Mouse (Mus musculus) intestine, postnatal 0 days (tissue): ENCODE results near the gene Ninj1. TPM values are rescaled to one million over a fixed set of nuclear protein-coding genes. Genes with fewer than 3 reads are reported as not detected.

Experiments used
- ATAC-seq: fragments of 200-750 bp; cut with Nextera tagmentation; 2 replicates; pipeline ENCODE4 v1.8.0; 2017; ENCODE audit warnings: mild to moderate bottlenecking, moderate TSS enrichment, moderate library complexity
- H3K27ac ChIP-seq: fragments of 300-500 bp; sonication (generic); 2 replicates; pipeline ENCODE4 v1.5.1; 2014; ENCODE audit warnings: mild to moderate bottlenecking, low read depth, low read length, moderate library complexity
- H3K27me3 ChIP-seq: fragments of 300-500 bp; sonication (generic); replicated peaks from 2 replicates; pipeline ENCODE4 v1.6.1; 2014; ENCODE audit warnings: low read length, mixed read lengths; ENCODE audit not compliant: control insufficient read depth, insufficient read depth
- H3K36me3 ChIP-seq: fragments of 300-500 bp; sonication (generic); 2 replicates; pipeline ENCODE4 v1.6.1; 2014; ENCODE audit warnings: mild to moderate bottlenecking, moderate library complexity; ENCODE audit not compliant: control insufficient read depth, insufficient read depth
- H3K4me1 ChIP-seq: fragments of 300-500 bp; sonication (generic); replicated peaks from 2 replicates; pipeline ENCODE4 v1.6.1; 2014; ENCODE audit warnings: antibody characterized with exemption, low read length, mixed read lengths; ENCODE audit not compliant: control insufficient read depth, insufficient read depth
- H3K4me2 ChIP-seq: fragments of 300-500 bp; sonication (generic); replicated peaks from 2 replicates; pipeline ENCODE4 v1.6.1; 2014; ENCODE audit warnings: low read depth, mild to moderate bottlenecking, moderate library complexity
- H3K4me3 ChIP-seq: fragments of 300-500 bp; sonication (generic); 2 replicates; pipeline ENCODE4 v1.5.1; 2014; ENCODE audit warnings: low read depth, low read length
- H3K9ac ChIP-seq: fragments of 300-500 bp; sonication (generic); 2 replicates; pipeline ENCODE4 v1.6.1; 2014; ENCODE audit warnings: mild to moderate bottlenecking, low read depth, low read length
- H3K9me3 ChIP-seq: fragments of 300-500 bp; sonication (generic); 2 replicates; pipeline ENCODE4 v1.6.1; 2016; ENCODE audit warnings: mixed run types; ENCODE audit not compliant: control insufficient read depth
- CTCF ChIP-seq: sonication (generic); IDR thresholded peaks from 2 replicates; pipeline ENCODE4 v1.5.1; 2016; ENCODE audit warnings: low read depth, mild to moderate bottlenecking, control low read depth, antibody characterized with exemption, moderate library complexity
- WGBS: fragments of 180-500 bp; shearing (Covaris S2); extraction: QIAGEN DNeasy Blood & Tissue Kit; methylation state at CpG from one replicate; pipeline ENCODE4 v1.1.7; 2014; 5-methylcytosine and 5-hydroxymethylcytosine counted together
- polyA plus RNA-seq: library from polyadenylated mRNA; unstranded; fragments of >200 nt; fragmentation: Nextera tagmentation; extraction: Ambion mirVana; gene quantifications from 2 replicates; pipeline ENCODE4 v1.2.1, GENCODE M21; 2015

The Ninj1 gene
- polyA plus RNA-seq, 1 experiment from 2014 or later: 108 TPM

GRCm38 (mm10) chr13:49146040-49146697 is 41.1 kb upstream of the Ninj1 start:
- Histone ChIP-seq H3K4me3 (peak overlapping the region; percentile 77), H3K4me2 (peak overlapping the region; percentile 100), H3K27me3 (no peaks in the 10 kb centered on the region), H3K9ac (peak overlapping the region; percentile 71; the same call in 1 of the 2 replicates), H3K36me3 (no peaks in the 10 kb centered on the region), H3K9me3 (no peaks in the 10 kb centered on the region), H3K27ac (no peak overlapping the region), H3K4me1 (peaks cover 8% of the 10 kb centered on the region; the same call in 1 of the 2 replicates)
- no peak for ATAC-seq
- no peak for TF ChIP-seq CTCF
- 23% methylated on average over 17 of the region's 17 CpGs for WGBS

- no peak overlapping the region for H3K27ac ChIP-seq
- ATAC-seq: peak; percentile 22; the same call in 1 of the 2 replicates
- peak overlapping the region; percentile 71 for H3K9ac ChIP-seq
- no peak for TF ChIP-seq CTCF
- peak overlapping the region; percentile 77 for H3K4me3 ChIP-seq
- no peaks in the 10 kb centered on the region for H3K36me3 ChIP-seq
- H3K4me1 ChIP-seq: peaks cover 8% of the 10 kb centered on the region; the same call in 1 of the 2 replicates
- H3K9me3 ChIP-seq: no peaks in the 10 kb centered on the region
- H3K4me2 ChIP-seq: peak overlapping the region; percentile 100
- H3K27me3 ChIP-seq: no peaks in the 10 kb centered on the region
- WGBS: 1% methylated on average over 32 of the region's 44 CpGs
Observed at GRCm38 (mm10) chr13:49146698-49147006, 40.6 kb upstream of the Ninj1 start.

GRCm38 (mm10) chr13:49147007-49147857 is 40.1 kb upstream of the Ninj1 start:
- Histone ChIP-seq H3K36me3 (no peaks in the 10 kb centered on the region), H3K27ac (no peak overlapping the region; the same call in 1 of the 2 replicates), H3K4me1 (peaks cover 8% of the 10 kb centered on the region; the same call in 1 of the 2 replicates), H3K9me3 (no peaks in the 10 kb centered on the region), H3K9ac (peak overlapping the region; percentile 71), H3K4me3 (peak overlapping the region; percentile 77), H3K27me3 (no peaks in the 10 kb centered on the region), H3K4me2 (peak overlapping the region; percentile 100)
- ATAC-seq: peak; percentile 72
- TF ChIP-seq CTCF: peak; percentile 44
- WGBS: under 1% methylated on average over 83 of the region's 98 CpGs

GRCm38 (mm10) chr13:49147858-49148226 is 39.4 kb upstream of the Ninj1 start, which contains the start of gene Wnk2:
Gene Wnk2 (minus strand): TSS chr13:49148014.
- TF ChIP-seq CTCF: peak; percentile 25; the same call in 1 of the 2 replicates
- Histone ChIP-seq H3K4me1 (peaks cover 8% of the 10 kb centered on the region; the same call in 1 of the 2 replicates), H3K9me3 (no peaks in the 10 kb centered on the region), H3K36me3 (no peaks in the 10 kb centered on the region), H3K9ac (peak within 1 kb of the TSS; percentile 71), H3K27ac (no peak within 1 kb of the TSS; the same call in 1 of the 2 replicates), H3K27me3 (no peaks in the 10 kb centered on the region), H3K4me3 (peak within 1 kb of the TSS; percentile 77), H3K4me2 (peak within 1 kb of the TSS; percentile 100)
- WGBS: under 1% methylated on average over 41 of the region's 43 CpGs
- peak; percentile 81 for ATAC-seq

GRCm38 (mm10) chr13:49148687-49149086 is 38.6 kb upstream of the Ninj1 start:
- TF ChIP-seq CTCF: no peak
- H3K27me3 ChIP-seq: no peaks in the 10 kb centered on the region
- WGBS: 87% methylated on average over 4 of the region's 4 CpGs

GRCm38 (mm10) chr13:49154028-49154427 is 33.3 kb upstream of the Ninj1 start:
- Histone ChIP-seq H3K9ac (no peak overlapping the region), H3K4me1 (no peaks in the 10 kb centered on the region), H3K36me3 (no peaks in the 10 kb centered on the region), H3K27ac (no peak overlapping the region), H3K9me3 (no peaks in the 10 kb centered on the region), H3K27me3 (no peaks in the 10 kb centered on the region), H3K4me2 (no peak overlapping the region), H3K4me3 (no peak overlapping the region)
- 38% methylated on average over 10 of the region's 10 CpGs for WGBS
- TF ChIP-seq CTCF: no peak
- no peak for ATAC-seq

More at GRCm38 (mm10) chr13:49148687-49149086, 38.6 kb upstream of the Ninj1 start:
- no peak for ATAC-seq
- H3K36me3 ChIP-seq: no peaks in the 10 kb centered on the region
- no peak overlapping the region for H3K4me2 ChIP-seq
- no peaks in the 10 kb centered on the region for H3K9me3 ChIP-seq
- H3K9ac ChIP-seq: no peak overlapping the region
- no peak overlapping the region for H3K27ac ChIP-seq
- H3K4me3 ChIP-seq: no peak overlapping the region
- peaks cover 8% of the 10 kb centered on the region; the same call in 1 of the 2 replicates for H3K4me1 ChIP-seq
